Mouse (Mus musculus): Measurements from ENCODE around the gene Slc13a4. TPM values are rescaled to one million over a fixed set of nuclear protein-coding genes. Genes with fewer than 3 reads are reported as not detected.

Gene Slc13a4
- total RNA-seq, 2 experiments from 2014 or later = 9.2 to 14.8 TPM

GRCm38 (mm10) chr6:35253474-35253873 lies 54.5 kb downstream of the Slc13a4 start:
- Histone ChIP-seq H3K27ac (no peak overlapping the region; the same call in 1 of the 2 replicates), H3K4me3 (peak overlapping the region; percentile 95)
- no peak for TF ChIP-seq CTCF (IDR thresholded peaks at IDR 0.05)
- intact Hi-C loops (cut with DNase I) = loop anchor here (2.0 to 10.0 kb wide), 6 partner anchors 41 to 1141 kb away; partner anchors contain the start of gene Mtpn
- DNase-seq (ENCODE audit: extremely low spot score in 1 of 2, low spot score in 2 of 2) = no peak

GRCm38 (mm10) chr6:35252477-35253346 lies 55.2 kb downstream of the Slc13a4 start:
- H3K4me3 ChIP-seq = peak overlapping the region; percentile 95
- DNase-seq (ENCODE audit: extremely low spot score in 1 of 2, low spot score in 2 of 2) = peak; percentile 84 to 88
- peak; percentile 90 for TF ChIP-seq CTCF (IDR thresholded peaks at IDR 0.05)
- H3K27ac ChIP-seq = peak overlapping the region; percentile 93
- intact Hi-C loops (cut with DNase I) = loop anchor here (2.0 to 10.0 kb wide), 6 partner anchors 42 to 1142 kb away; partner anchors contain the start of gene Mtpn

GRCm38 (mm10) chr6:35251807-35252476 lies 56.0 kb downstream of the Slc13a4 start:
- peak overlapping the region; percentile 95 for H3K4me3 ChIP-seq
- intact Hi-C loops (cut with DNase I) = loop anchor here (2.0 to 10.0 kb wide), 6 partner anchors 43 to 1143 kb away; partner anchors contain the start of gene Mtpn
- peak overlapping the region; percentile 4; the same call in 1 of the 2 replicates for H3K27ac ChIP-seq
- no peak for DNase-seq (ENCODE audit: extremely low spot score in 1 of 2, low spot score in 2 of 2)
- TF ChIP-seq CTCF (IDR thresholded peaks at IDR 0.05) = no peak

- intact Hi-C loops (cut with DNase I) = no loop called here
- no peak overlapping the region for H3K4me3 ChIP-seq
- no peak for DNase-seq (ENCODE audit: extremely low spot score in 1 of 2, low spot score in 2 of 2)
- no peak overlapping the region for H3K27ac ChIP-seq
- TF ChIP-seq CTCF (IDR thresholded peaks at IDR 0.05) = peak; percentile 64
These were observed 62.8 kb downstream of the Slc13a4 start for GRCm38 (mm10) chr6:35245086-35245485.

- H3K4me3 ChIP-seq = no peak overlapping the region
- intact Hi-C loops (cut with DNase I) = no loop called here
- no peak for TF ChIP-seq CTCF (IDR thresholded peaks at IDR 0.05)
- no peak for DNase-seq (ENCODE audit: extremely low spot score in 1 of 2, low spot score in 2 of 2)
- H3K27ac ChIP-seq = no peak overlapping the region
These were observed 63.9 kb downstream of the Slc13a4 start for GRCm38 (mm10) chr6:35243989-35244388.

- Histone ChIP-seq H3K4me3 (no peak overlapping the region), H3K27ac (no peak overlapping the region)
- DNase-seq (ENCODE audit: extremely low spot score in 1 of 2, low spot score in 2 of 2) = no peak
- intact Hi-C loops (cut with DNase I) = no loop called here
- peak; percentile 22 for TF ChIP-seq CTCF (IDR thresholded peaks at IDR 0.05)
These were observed 64.7 kb downstream of the Slc13a4 start for GRCm38 (mm10) chr6:35243252-35243651.

- Histone ChIP-seq H3K4me3 (no peak overlapping the region), H3K27ac (no peak overlapping the region)
- TF ChIP-seq CTCF (IDR thresholded peaks at IDR 0.05) = no peak
- intact Hi-C loops (cut with DNase I) = no loop called here
- DNase-seq (ENCODE audit: extremely low spot score in 1 of 2, low spot score in 2 of 2) = no peak
These were observed 71.7 kb downstream of the Slc13a4 start for GRCm38 (mm10) chr6:35236108-35236785.

- peak; percentile 57 for TF ChIP-seq CTCF (IDR thresholded peaks at IDR 0.05)
These were observed 78.5 kb downstream of the Slc13a4 start for GRCm38 (mm10) chr6:35229415-35229814.

GRCm38 (mm10) chr6:35225696-35226095 lies 82.2 kb downstream of the Slc13a4 start:
- TF ChIP-seq CTCF (IDR thresholded peaks at IDR 0.05) = no peak
- no peak for DNase-seq (ENCODE audit: extremely low spot score in 1 of 2, low spot score in 2 of 2)
- intact Hi-C loops (cut with DNase I) = loop anchor here (5.0 kb wide), 1 partner anchor 33 kb away; no protein-coding TSS in a partner anchor
- no peak overlapping the region for H3K27ac ChIP-seq
- no peak overlapping the region for H3K4me3 ChIP-seq

More at GRCm38 (mm10) chr6:35229415-35229814, 78.5 kb downstream of the Slc13a4 start:
- intact Hi-C loops (cut with DNase I) = loop anchor here (5.0 kb wide), 1 partner anchor 37 kb away; no protein-coding TSS in a partner anchor
- Histone ChIP-seq H3K27ac (no peak overlapping the region), H3K4me3 (no peak overlapping the region)
- DNase-seq (ENCODE audit: extremely low spot score in 1 of 2, low spot score in 2 of 2) = no peak

Other genes with a start within 250 kb of the Slc13a4 start
- 10 to 100 TPM; 43.3 to 45.6 TPM for gene Cnot4, start 174.4 kb downstream of the Slc13a4 start, total RNA-seq (2021)
- 10 to 100 TPM; 24.6 to 27.1 TPM for gene Nup205, start 130.7 kb downstream of the Slc13a4 start, total RNA-seq (2021)
- 1 to 10 TPM; 3.5 to 4.4 TPM for gene Fam180a, start 18.0 kb upstream of the Slc13a4 start, total RNA-seq (2021)
- 100 to 1,000 TPM; 289 to 292 TPM for gene Mtpn, start 231.8 kb upstream of the Slc13a4 start, total RNA-seq (2021)

Data from left cerebral cortex, adult 2 months (tissue).